Mouse (Mus musculus): Measurements from ENCODE around the gene Adra2b. TPM values are rescaled to one million over a fixed set of nuclear protein-coding genes. Genes with fewer than 3 reads are reported as not detected.

Gene Adra2b
- 2.8 and 2.9 TPM in 2 replicates for polyA plus RNA-seq (2014; fragmentation: Nextera tagmentation; extraction: Ambion mirVana)

DNA sequence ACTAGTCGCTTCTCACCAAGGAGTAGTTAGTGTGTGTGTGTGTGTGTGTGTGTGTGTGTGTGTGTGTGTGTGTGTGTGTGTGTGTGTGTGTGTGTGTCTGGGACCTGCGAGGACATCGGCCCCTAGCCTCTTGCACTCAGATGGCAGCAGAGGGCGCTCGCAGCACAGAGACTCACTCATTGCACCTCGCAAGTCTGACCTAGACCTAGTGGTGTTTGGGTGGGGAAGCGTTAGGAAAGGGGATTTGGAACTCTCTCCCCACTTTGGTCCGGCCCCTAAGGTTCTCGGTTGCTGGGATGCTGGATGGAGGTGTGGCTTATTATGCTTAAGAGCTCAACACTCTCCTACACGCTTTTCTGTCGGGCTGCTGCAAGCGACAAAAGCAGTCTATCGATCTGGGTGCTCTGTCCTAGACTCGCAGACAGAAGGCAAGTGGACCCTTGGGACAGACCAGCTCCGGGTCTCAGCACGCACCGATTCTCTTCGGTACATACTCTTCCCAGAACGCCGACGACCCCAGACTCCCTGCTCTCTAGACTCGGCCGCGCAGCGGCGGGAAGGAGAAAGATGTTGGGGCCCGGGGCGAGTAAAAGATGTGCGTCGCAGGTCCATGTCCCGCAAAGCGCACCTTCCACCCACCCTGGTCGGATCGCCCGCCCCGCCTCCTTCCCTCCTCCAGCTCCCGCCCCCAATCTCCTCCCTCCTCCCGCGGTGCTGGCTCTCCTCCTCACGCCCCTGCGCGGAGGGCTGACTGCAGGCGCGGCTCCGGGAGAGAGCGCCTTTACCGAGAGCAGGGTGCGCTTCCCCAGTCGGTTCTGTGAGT lies at the start of gene Adra2b:
TSS of gene Adra2b (plus strand) at position 750 of the 823 bp plus-strand sequence.
- Histone ChIP-seq H3K9ac (ENCODE audit: low read length) (peak within 1 kb of the TSS; percentile 36; the same call in 1 of the 2 replicates), H3K4me3 (ENCODE audit: low read depth, low read length) (peak within 1 kb of the TSS; percentile 33), H3K36me3 (ENCODE audit: control insufficient read depth, insufficient read depth, low read length) (no peaks in the 10 kb centered on the region), H3K4me2 (peak within 1 kb of the TSS; percentile 58), H3K9me3 (ENCODE audit: control insufficient read depth, low read length) (no peaks in the 10 kb centered on the region), H3K27ac (ENCODE audit: low read depth, low read length) (no peak within 1 kb of the TSS), H3K27me3 (ENCODE audit: control insufficient read depth, insufficient read depth, low read length) (peaks cover 40% of the 10 kb centered on the region), H3K4me1 (ENCODE audit: control insufficient read depth, insufficient read depth, low read length) (peaks cover 7% of the 10 kb centered on the region)
- peak; percentile 78 for ATAC-seq (ENCODE audit: low FRiP score)
- DNase-seq (ENCODE audit: low spot score, missing footprints): peak; percentile 97
- WGBS: 1% methylated on average over 48 of the region's 49 CpGs

DNA sequence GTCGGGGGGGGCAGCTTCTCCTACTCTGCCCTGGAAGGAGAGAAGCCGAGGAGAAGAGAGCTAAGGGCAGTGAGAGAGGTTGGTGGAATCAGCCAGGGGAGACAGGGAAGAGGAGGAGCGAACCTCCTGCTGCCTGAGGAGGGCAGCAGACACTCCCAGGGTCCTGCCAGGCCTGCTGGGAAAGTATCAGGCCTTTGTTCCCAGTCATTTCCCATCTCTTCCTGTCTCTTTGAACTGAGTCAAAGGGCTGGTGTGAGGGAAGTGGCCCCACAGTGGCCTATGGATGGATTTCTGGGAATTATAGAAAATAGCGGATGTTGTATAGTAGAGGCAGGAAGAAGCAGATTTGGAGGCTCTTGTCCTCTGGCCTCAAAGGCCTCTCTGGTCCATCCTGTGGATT lies 49.1 kb upstream of the Adra2b start:
- ATAC-seq (ENCODE audit: low FRiP score) (no peak), DNase-seq (ENCODE audit: low spot score, missing footprints) (no peak)
- no peaks in the 10 kb centered on the region for H3K9me3 ChIP-seq (ENCODE audit: control insufficient read depth, low read length)
- 42% methylated on average over 4 of the region's 4 CpGs for WGBS
- H3K9ac ChIP-seq (ENCODE audit: low read length): no peak overlapping the region
- H3K27ac ChIP-seq (ENCODE audit: low read depth, low read length): no peak overlapping the region
- H3K27me3 ChIP-seq (ENCODE audit: control insufficient read depth, insufficient read depth, low read length): no peaks in the 10 kb centered on the region
- H3K4me2 ChIP-seq: no peak overlapping the region
- no peak overlapping the region for H3K4me3 ChIP-seq (ENCODE audit: low read depth, low read length)
- H3K4me1 ChIP-seq (ENCODE audit: control insufficient read depth, insufficient read depth, low read length): no peaks in the 10 kb centered on the region
- no peaks in the 10 kb centered on the region for H3K36me3 ChIP-seq (ENCODE audit: control insufficient read depth, insufficient read depth, low read length)

DNA sequence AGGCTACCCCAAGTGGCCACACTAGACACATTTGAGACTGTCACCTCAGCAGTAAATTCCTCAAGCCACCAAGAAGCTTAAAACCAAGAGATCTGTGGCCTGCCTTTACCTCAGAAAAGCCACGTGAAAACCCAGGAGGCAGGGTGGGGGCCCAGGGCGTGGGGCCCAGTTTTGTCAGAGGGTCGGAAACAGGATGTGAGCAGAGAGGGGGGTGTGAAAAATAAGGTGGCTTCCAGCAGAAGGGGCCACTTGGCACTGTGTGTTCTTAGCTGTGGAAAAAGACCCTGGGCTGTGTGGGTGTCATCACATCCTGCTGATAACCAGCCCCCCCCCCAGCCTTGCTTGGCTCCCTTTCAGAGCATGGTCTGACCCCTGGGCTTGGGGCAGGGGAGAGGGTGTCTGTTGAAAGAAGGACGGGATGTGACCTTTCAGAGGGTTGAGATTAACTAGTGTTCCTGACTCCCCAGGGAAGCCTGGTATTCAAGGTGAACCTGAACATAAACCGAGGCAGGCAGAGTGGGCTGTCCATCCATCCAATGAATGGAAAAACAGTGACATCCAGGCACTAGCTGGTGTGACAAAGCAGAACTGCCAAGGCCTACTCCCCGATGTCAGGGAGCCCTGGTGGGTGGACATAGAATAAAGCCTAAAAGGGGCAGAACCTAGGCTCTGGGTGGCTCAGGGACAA lies 48.4 kb upstream of the Adra2b start:
- no peak overlapping the region for H3K27ac ChIP-seq (ENCODE audit: low read depth, low read length)
- no peak for DNase-seq (ENCODE audit: low spot score, missing footprints)

DNA sequence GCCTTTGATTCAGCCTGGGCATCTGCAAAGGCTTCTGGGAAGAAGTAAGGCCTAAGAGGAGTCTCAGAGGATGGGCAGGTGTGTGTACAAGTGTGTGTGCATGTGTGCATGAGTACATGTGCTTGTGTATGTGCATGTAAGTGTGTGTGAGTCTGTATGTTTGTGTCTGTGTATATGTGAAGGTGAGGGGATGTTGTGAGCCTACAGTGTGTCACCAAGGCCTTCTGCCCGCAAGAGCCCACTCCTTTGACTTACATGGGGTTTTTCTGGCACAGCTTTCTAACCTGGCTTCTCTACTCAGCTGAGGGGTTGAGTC lies 47.9 kb upstream of the Adra2b start:
- ATAC-seq (ENCODE audit: low FRiP score) (no peak), DNase-seq (ENCODE audit: low spot score, missing footprints) (no peak)
- no peaks in the 10 kb centered on the region for H3K4me1 ChIP-seq (ENCODE audit: control insufficient read depth, insufficient read depth, low read length)
- H3K4me3 ChIP-seq (ENCODE audit: low read depth, low read length): no peak overlapping the region
- no peaks in the 10 kb centered on the region for H3K9me3 ChIP-seq (ENCODE audit: control insufficient read depth, low read length)
- no peak overlapping the region for H3K9ac ChIP-seq (ENCODE audit: low read length)
- H3K4me2 ChIP-seq: no peak overlapping the region
- no peaks in the 10 kb centered on the region for H3K27me3 ChIP-seq (ENCODE audit: control insufficient read depth, insufficient read depth, low read length)
- no peaks in the 10 kb centered on the region for H3K36me3 ChIP-seq (ENCODE audit: control insufficient read depth, insufficient read depth, low read length)
- no peak overlapping the region for H3K27ac ChIP-seq (ENCODE audit: low read depth, low read length)
- 88% methylated on average over 1 of the region's 1 CpGs for WGBS

More for the DNA sequence above, 48.4 kb upstream of the Adra2b start:
- H3K9ac ChIP-seq (ENCODE audit: low read length): no peak overlapping the region
- H3K4me3 ChIP-seq (ENCODE audit: low read depth, low read length): no peak overlapping the region
- 84% methylated on average over 6 of the region's 6 CpGs for WGBS
- H3K36me3 ChIP-seq (ENCODE audit: control insufficient read depth, insufficient read depth, low read length): no peaks in the 10 kb centered on the region
- no peaks in the 10 kb centered on the region for H3K4me1 ChIP-seq (ENCODE audit: control insufficient read depth, insufficient read depth, low read length)
- H3K9me3 ChIP-seq (ENCODE audit: control insufficient read depth, low read length): no peaks in the 10 kb centered on the region
- no peak for ATAC-seq (ENCODE audit: low FRiP score)
- no peak overlapping the region for H3K4me2 ChIP-seq
- H3K27me3 ChIP-seq (ENCODE audit: control insufficient read depth, insufficient read depth, low read length): no peaks in the 10 kb centered on the region

DNA sequence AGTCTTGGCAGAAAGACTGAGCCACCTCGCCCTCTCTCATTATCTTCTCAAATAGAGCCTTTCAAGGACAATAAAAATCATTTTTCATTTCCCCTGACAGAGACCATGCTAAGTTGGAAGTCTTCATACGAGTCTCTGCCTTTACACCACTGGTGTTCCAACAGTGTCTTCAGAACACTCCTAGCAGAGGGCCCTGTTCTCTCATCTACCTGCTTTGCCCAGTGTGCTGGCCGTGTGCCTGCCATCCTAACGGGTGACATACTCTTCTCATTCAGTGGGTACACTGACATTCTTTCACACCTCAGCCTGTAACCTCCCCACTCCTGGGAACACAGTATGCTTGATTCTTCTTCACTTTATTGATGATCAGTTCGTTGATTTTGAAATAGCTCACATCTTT lies 46.6 kb upstream of the Adra2b start:
- Histone ChIP-seq H3K4me1 (ENCODE audit: control insufficient read depth, insufficient read depth, low read length) (no peaks in the 10 kb centered on the region), H3K9ac (ENCODE audit: low read length) (no peak overlapping the region), H3K27ac (ENCODE audit: low read depth, low read length) (no peak overlapping the region), H3K9me3 (ENCODE audit: control insufficient read depth, low read length) (no peaks in the 10 kb centered on the region), H3K4me2 (no peak overlapping the region), H3K27me3 (ENCODE audit: control insufficient read depth, insufficient read depth, low read length) (no peaks in the 10 kb centered on the region), H3K36me3 (ENCODE audit: control insufficient read depth, insufficient read depth, low read length) (no peaks in the 10 kb centered on the region), H3K4me3 (ENCODE audit: low read depth, low read length) (no peak overlapping the region)
- DNase-seq (ENCODE audit: low spot score, missing footprints) (no peak), ATAC-seq (ENCODE audit: low FRiP score) (no peak)
- 73% methylated on average over 5 of the region's 5 CpGs for WGBS

DNA sequence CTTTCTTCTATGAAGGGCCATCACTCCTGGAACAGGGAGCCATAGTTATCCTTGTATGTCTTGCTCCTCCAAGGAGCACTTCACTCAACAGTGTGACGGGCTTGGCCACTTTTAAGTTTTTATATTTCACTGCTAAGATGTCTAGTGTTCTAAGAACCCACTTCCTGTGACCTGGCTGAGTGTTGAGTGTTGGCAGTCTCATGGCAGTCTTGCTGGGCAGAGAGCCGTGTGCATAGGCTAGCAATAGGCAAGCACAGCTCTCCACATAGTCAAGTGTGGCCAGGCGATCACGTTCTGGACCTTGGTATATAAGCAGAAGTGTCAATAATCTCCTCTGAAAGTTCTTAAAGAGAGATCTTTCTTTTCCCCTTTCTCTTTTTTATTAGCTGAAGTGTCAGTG lies 44.9 kb upstream of the Adra2b start:
- H3K27ac ChIP-seq (ENCODE audit: low read depth, low read length): no peak overlapping the region
- no peaks in the 10 kb centered on the region for H3K4me1 ChIP-seq (ENCODE audit: control insufficient read depth, insufficient read depth, low read length)
- H3K27me3 ChIP-seq (ENCODE audit: control insufficient read depth, insufficient read depth, low read length): no peaks in the 10 kb centered on the region
- no peaks in the 10 kb centered on the region for H3K36me3 ChIP-seq (ENCODE audit: control insufficient read depth, insufficient read depth, low read length)
- DNase-seq (ENCODE audit: low spot score, missing footprints) (no peak), ATAC-seq (ENCODE audit: low FRiP score) (no peak)
- no peak overlapping the region for H3K4me3 ChIP-seq (ENCODE audit: low read depth, low read length)
- 89% methylated on average over 4 of the region's 4 CpGs for WGBS
- H3K9me3 ChIP-seq (ENCODE audit: control insufficient read depth, low read length): no peaks in the 10 kb centered on the region
- no peak overlapping the region for H3K9ac ChIP-seq (ENCODE audit: low read length)
- no peak overlapping the region for H3K4me2 ChIP-seq

DNA sequence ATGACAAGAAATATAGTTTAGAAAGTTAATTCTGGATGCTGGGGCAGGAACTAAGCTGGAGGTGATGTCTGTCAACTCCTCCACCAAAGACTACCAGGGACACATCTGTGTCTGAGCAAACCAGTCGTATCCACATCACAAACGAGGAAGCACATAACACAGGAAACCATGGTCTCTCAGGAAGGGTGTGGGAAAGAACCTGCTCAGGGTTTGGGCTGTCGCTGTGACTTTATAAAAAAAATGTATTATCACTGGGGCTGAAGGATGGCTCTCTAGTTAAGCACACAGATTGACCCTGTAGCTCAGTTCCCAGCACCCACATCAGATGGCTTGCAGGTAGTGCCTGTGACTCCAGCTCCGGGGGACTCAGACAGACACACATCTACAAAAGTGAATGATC lies 43.9 kb upstream of the Adra2b start:
- Histone ChIP-seq H3K27me3 (ENCODE audit: control insufficient read depth, insufficient read depth, low read length) (no peaks in the 10 kb centered on the region), H3K4me2 (no peak overlapping the region), H3K27ac (ENCODE audit: low read depth, low read length) (no peak overlapping the region), H3K36me3 (ENCODE audit: control insufficient read depth, insufficient read depth, low read length) (no peaks in the 10 kb centered on the region), H3K9ac (ENCODE audit: low read length) (no peak overlapping the region), H3K4me1 (ENCODE audit: control insufficient read depth, insufficient read depth, low read length) (no peaks in the 10 kb centered on the region), H3K4me3 (ENCODE audit: low read depth, low read length) (no peak overlapping the region), H3K9me3 (ENCODE audit: control insufficient read depth, low read length) (no peaks in the 10 kb centered on the region)
- ATAC-seq (ENCODE audit: low FRiP score) (no peak), DNase-seq (ENCODE audit: low spot score, missing footprints) (no peak)
- WGBS: 80% methylated on average over 4 of the region's 4 CpGs

DNA sequence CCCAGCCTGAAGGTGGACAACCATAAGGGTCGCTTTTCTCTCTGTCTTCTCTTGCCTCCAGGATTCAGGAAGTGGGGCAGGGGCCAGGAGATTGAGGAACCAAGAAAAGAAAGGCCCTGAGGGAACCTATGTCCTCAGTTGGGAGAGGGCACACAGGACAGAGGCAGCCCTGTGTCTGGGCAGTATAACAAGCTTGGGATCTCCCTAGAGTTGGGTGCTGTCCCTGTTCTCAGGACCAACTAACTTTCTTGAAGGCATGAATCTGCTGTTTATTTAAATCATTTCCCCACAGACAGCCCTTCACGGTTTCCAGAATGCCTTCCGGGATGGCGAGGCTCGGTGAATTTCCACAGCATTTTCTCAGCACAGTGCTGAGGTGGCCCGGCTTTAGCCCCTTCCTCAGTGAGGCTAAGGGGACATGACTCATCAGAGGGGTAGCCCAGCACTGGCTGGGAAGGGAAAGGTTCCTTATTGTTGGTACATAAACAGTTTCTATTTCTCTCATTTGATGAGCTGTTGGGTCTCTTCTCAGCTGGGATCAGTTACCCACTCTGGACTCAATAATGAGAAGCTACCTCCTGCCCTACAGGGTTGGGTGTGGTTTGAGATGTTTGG lies 40.2 kb upstream of the Adra2b start:
- no peak overlapping the region for H3K9ac ChIP-seq (ENCODE audit: low read length)
- no peaks in the 10 kb centered on the region for H3K4me1 ChIP-seq (ENCODE audit: control insufficient read depth, insufficient read depth, low read length)
- no peak overlapping the region for H3K4me3 ChIP-seq (ENCODE audit: low read depth, low read length)
- WGBS: 84% methylated on average over 6 of the region's 6 CpGs
- H3K9me3 ChIP-seq (ENCODE audit: control insufficient read depth, low read length): no peaks in the 10 kb centered on the region
- H3K27me3 ChIP-seq (ENCODE audit: control insufficient read depth, insufficient read depth, low read length): no peaks in the 10 kb centered on the region
- no peak for DNase-seq (ENCODE audit: low spot score, missing footprints)
- no peaks in the 10 kb centered on the region for H3K36me3 ChIP-seq (ENCODE audit: control insufficient read depth, insufficient read depth, low read length)
- no peak for ATAC-seq (ENCODE audit: low FRiP score)
- H3K4me2 ChIP-seq: no peak overlapping the region
- no peak overlapping the region for H3K27ac ChIP-seq (ENCODE audit: low read depth, low read length)

DNA sequence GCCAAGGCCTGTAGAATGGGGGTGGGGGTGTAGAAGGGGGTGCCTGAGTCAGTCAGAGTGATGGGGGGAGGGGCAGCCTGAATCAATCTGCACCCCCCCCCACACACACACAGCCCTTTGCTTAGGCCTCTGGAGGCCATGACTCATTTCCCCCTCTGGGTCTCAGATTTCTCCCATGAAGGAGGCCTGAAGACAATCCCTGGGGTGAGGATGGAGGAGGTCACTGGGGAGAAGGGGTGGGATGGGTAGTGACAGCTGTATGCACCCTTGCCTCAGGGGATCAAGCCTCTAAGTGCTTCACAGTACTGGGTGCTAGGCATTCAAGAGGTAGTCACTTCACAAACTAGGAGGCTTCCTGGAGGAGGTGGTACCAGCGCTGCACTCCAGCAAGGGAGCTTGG lies 39.3 kb upstream of the Adra2b start:
- no peaks in the 10 kb centered on the region for H3K27me3 ChIP-seq (ENCODE audit: control insufficient read depth, insufficient read depth, low read length)
- no peaks in the 10 kb centered on the region for H3K36me3 ChIP-seq (ENCODE audit: control insufficient read depth, insufficient read depth, low read length)
- H3K27ac ChIP-seq (ENCODE audit: low read depth, low read length): no peak overlapping the region
- ATAC-seq (ENCODE audit: low FRiP score) (no peak), DNase-seq (ENCODE audit: low spot score, missing footprints) (no peak)
- no peaks in the 10 kb centered on the region for H3K9me3 ChIP-seq (ENCODE audit: control insufficient read depth, low read length)
- no peak overlapping the region for H3K4me2 ChIP-seq
- H3K9ac ChIP-seq (ENCODE audit: low read length): no peak overlapping the region
- no peak overlapping the region for H3K4me3 ChIP-seq (ENCODE audit: low read depth, low read length)
- 90% methylated on average over 1 of the region's 1 CpGs for WGBS
- H3K4me1 ChIP-seq (ENCODE audit: control insufficient read depth, insufficient read depth, low read length): no peaks in the 10 kb centered on the region

Data from midbrain, embryonic 11.5 days (tissue).